Mouse (Mus musculus) neural tube, embryonic 14.5 days (tissue): Measurements from ENCODE around the gene AL732309.1. TPM values are rescaled to one million over a fixed set of nuclear protein-coding genes. Genes with fewer than 3 reads are reported as not detected.

Experiments
- ATAC-seq: fragments of 200-750 bp; cut with Nextera tagmentation; 2 replicates; pipeline ENCODE4 v1.8.0; 2017; ENCODE audit warnings: low read depth, mild to moderate bottlenecking, moderate TSS enrichment, moderate library complexity
- H3K27ac ChIP-seq: fragments of 300-500 bp; sonication (generic); 2 replicates; pipeline ENCODE4 v1.5.1; 2014; ENCODE audit warnings: low read depth, mild to moderate bottlenecking, control low read depth, low read length, moderate library complexity, mixed read lengths
- H3K27me3 ChIP-seq: fragments of 300-500 bp; sonication (generic); 2 replicates; pipeline ENCODE4 v1.6.1; 2014; ENCODE audit warnings: low read length; ENCODE audit not compliant: control insufficient read depth, insufficient read depth
- H3K36me3 ChIP-seq: fragments of 300-500 bp; sonication (generic); 2 replicates; pipeline ENCODE4 v1.6.1; 2014; ENCODE audit warnings: low read length, mixed read lengths; ENCODE audit not compliant: control insufficient read depth, insufficient read depth
- H3K4me1 ChIP-seq: fragments of 300-500 bp; sonication (generic); 2 replicates; pipeline ENCODE4 v1.6.1; 2014; ENCODE audit warnings: low read length; ENCODE audit not compliant: control insufficient read depth, insufficient read depth
- H3K4me2 ChIP-seq: fragments of 300-500 bp; sonication (generic); 2 replicates; pipeline ENCODE4 v1.6.1; 2014; ENCODE audit warnings: mild to moderate bottlenecking, low read depth, low read length, control low read depth
- H3K4me3 ChIP-seq: fragments of 300-500 bp; sonication (generic); 2 replicates; pipeline ENCODE4 v1.5.1; 2014; ENCODE audit warnings: low read depth, low read length, control low read depth, mixed read lengths
- H3K9ac ChIP-seq: fragments of 300-500 bp; sonication (generic); replicated peaks from 2 replicates; pipeline ENCODE4 v1.6.1; 2014; ENCODE audit warnings: low read depth, mild to moderate bottlenecking, control low read depth, low read length, mixed read lengths
- H3K9me3 ChIP-seq: fragments of 300-500 bp; sonication (generic); 2 replicates; pipeline ENCODE4 v1.6.1; 2016; ENCODE audit warnings: low read length; ENCODE audit not compliant: control insufficient read depth
- WGBS: fragments of 180-500 bp; shearing (Covaris S2); extraction: QIAGEN DNeasy Blood & Tissue Kit; methylation state at CpG from one replicate; pipeline ENCODE4 v1.1.7; 2014; 5-methylcytosine and 5-hydroxymethylcytosine counted together
- polyA plus RNA-seq: library from polyadenylated mRNA; unstranded; fragments of >200 nt; fragmentation: Nextera tagmentation; extraction: Ambion mirVana; gene quantifications from 2 replicates; pipeline ENCODE4 v1.2.1, GENCODE M21; 2014

Gene AL732309.1
- polyA plus RNA-seq, 1 experiment from 2014 or later: 7.1 TPM

GRCm38 (mm10) chr2:25197191-25197590 lies 49.5 kb downstream of the AL732309.1 start:
- Histone ChIP-seq H3K4me2 (no peak overlapping the region), H3K9me3 (no peaks in the 10 kb centered on the region), H3K27ac (no peak overlapping the region), H3K9ac (no peak overlapping the region), H3K27me3 (peaks cover 9% of the 10 kb centered on the region; the same call in 1 of the 2 replicates), H3K4me1 (no peaks in the 10 kb centered on the region), H3K4me3 (no peak overlapping the region), H3K36me3 (peaks cover 35% of the 10 kb centered on the region)
- 37% methylated on average over 2 of the region's 2 CpGs for WGBS
- no peak for ATAC-seq

- Histone ChIP-seq H3K4me1 (no peaks in the 10 kb centered on the region), H3K36me3 (peaks cover 28% of the 10 kb centered on the region), H3K27me3 (peaks cover 9% of the 10 kb centered on the region; the same call in 1 of the 2 replicates), H3K9ac (no peak within 1 kb of the TSS), H3K9me3 (no peaks in the 10 kb centered on the region), H3K4me2 (0 out of 2 replicates have a peak within 1 kb of the TSS, but pooled peaks have one; percentile 16), H3K4me3 (no peak within 1 kb of the TSS; the same call in 1 of the 2 replicates), H3K27ac (no peak within 1 kb of the TSS)
- 10% methylated on average over 8 of the region's 8 CpGs for WGBS
- ATAC-seq: no peak
Measured at GRCm38 (mm10) chr2:25196172-25196954, 50.3 kb downstream of the AL732309.1 start, which contains the start of gene Tor4a. Tor4a (minus strand) TSS chr2:25196886.

DNA sequence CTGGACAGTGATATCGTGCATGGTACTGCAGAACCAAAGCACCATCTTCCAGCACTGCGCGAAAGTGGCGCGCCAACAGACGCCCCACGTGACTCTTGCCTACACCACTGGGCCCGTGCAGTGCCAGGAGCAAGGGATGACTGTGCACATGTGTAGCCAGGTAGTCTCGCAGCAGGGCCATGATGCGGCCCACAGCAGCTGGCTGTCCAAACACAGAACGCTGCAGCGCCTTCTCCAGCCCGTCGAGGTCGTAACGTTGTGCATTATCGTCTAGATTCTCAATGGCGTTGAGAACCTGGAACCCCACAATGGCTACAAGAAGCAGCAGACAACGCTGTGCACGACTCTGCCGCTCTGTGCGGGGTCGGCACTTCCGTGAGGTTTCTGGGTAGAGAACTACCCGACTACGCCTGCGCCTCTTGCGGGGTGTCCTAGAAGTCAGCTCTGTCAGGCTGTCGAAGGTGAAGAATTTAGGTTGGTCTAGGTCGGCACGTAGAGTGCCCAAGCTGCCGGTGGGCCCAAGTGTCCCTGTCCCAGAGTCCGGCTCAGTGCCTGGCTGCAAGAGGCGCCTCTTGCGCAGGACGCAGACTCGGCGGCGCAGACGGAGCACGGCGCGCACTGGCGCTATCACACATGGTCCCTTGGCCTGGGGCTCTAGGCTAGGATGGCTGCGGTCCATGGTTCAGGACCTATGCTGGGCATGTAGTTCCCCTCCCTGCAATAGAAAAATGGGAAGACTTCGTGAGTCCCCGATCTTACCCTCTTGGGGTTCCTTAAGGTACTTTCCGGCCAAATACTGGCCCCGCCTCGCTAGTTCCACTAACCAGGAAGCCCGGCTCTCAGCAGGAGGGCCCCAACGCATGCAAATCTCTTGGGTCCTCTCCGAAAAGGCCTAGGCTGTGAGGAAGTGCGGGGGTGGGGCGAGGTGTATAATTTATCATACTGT lies 51.2 kb downstream of the AL732309.1 start:
- Histone ChIP-seq H3K9me3 (no peaks in the 10 kb centered on the region), H3K4me3 (no peak overlapping the region; the same call in 1 of the 2 replicates), H3K9ac (no peak overlapping the region), H3K36me3 (peaks cover 20% of the 10 kb centered on the region), H3K4me2 (0 out of 2 replicates have a peak overlapping the region, but pooled peaks have one; percentile 16), H3K4me1 (no peaks in the 10 kb centered on the region), H3K27me3 (peaks cover 9% of the 10 kb centered on the region; the same call in 1 of the 2 replicates), H3K27ac (no peak overlapping the region)
- ATAC-seq: no peak
- 23% methylated on average over 55 of the region's 55 CpGs for WGBS

Other genes starting within 250 kb of the AL732309.1 start
- 137 and 143 TPM in 2 replicates for gene Nsmf, start 192.5 kb downstream of the AL732309.1 start, polyA plus RNA-seq
- gene Entpd8, start 166.6 kb downstream of the AL732309.1 start, polyA plus RNA-seq: 0.27 TPM in 1 of 2 replicates, not detected in the other
- 0.17 TPM in 1 of 2 replicates, not detected in the other for gene Noxa1, start 151.7 kb downstream of the AL732309.1 start, polyA plus RNA-seq
- gene Nrarp, start 66.1 kb downstream of the AL732309.1 start, polyA plus RNA-seq: 10.7 and 15.1 TPM in 2 replicates
- gene Tor4a, start 50.0 kb downstream of the AL732309.1 start, polyA plus RNA-seq: 0.88 and 1.4 TPM in 2 replicates
- gene Nelfb, start 35.4 kb downstream of the AL732309.1 start, polyA plus RNA-seq: 74.7 and 86.2 TPM in 2 replicates
- not detected in 2 replicates for gene Stpg3, start 32.2 kb downstream of the AL732309.1 start, polyA plus RNA-seq
- gene Fam166a, start 28.1 kb downstream of the AL732309.1 start, polyA plus RNA-seq: 0.91 TPM in 1 of 2 replicates, not detected in the other
- gene Tubb4b, start 22.2 kb downstream of the AL732309.1 start, polyA plus RNA-seq: 361 and 387 TPM in 2 replicates
- gene Slc34a3, start 12.5 kb downstream of the AL732309.1 start, polyA plus RNA-seq: not detected in 2 replicates
- gene Rnf224, start 10.1 kb downstream of the AL732309.1 start, polyA plus RNA-seq: not detected in 2 replicates
- 147 and 191 TPM in 2 replicates for gene Rnf208, start 4.6 kb downstream of the AL732309.1 start, polyA plus RNA-seq
- gene Cysrt1, start 4.4 kb downstream of the AL732309.1 start, polyA plus RNA-seq: 0.33 and 0.45 TPM in 2 replicates
- 11.0 and 11.2 TPM in 2 replicates for gene Tmem203, start 8.6 kb upstream of the AL732309.1 start, polyA plus RNA-seq
- 11.5 and 12.3 TPM in 2 replicates for gene Tprn, start 15.8 kb upstream of the AL732309.1 start, polyA plus RNA-seq
- gene Ssna1, start 25.6 kb upstream of the AL732309.1 start, polyA plus RNA-seq: 177 and 182 TPM in 2 replicates
- 110 and 116 TPM in 2 replicates for gene Anapc2, start 25.6 kb upstream of the AL732309.1 start, polyA plus RNA-seq
- not detected in 2 replicates for gene Tmem210, start 41.3 kb upstream of the AL732309.1 start, polyA plus RNA-seq
- gene Lrrc26, start 43.1 kb upstream of the AL732309.1 start, polyA plus RNA-seq: 0.45 TPM in 1 of 2 replicates, not detected in the other
- gene Grin1, start 72.3 kb upstream of the AL732309.1 start, polyA plus RNA-seq: 60.8 and 89.4 TPM in 2 replicates
- 59.9 and 85.5 TPM in 2 replicates for gene Man1b1, start 85.5 kb upstream of the AL732309.1 start, polyA plus RNA-seq
- 23.9 and 27.1 TPM in 2 replicates for gene Dpp7, start 109.5 kb upstream of the AL732309.1 start, polyA plus RNA-seq
- gene Uap1l1, start 118.8 kb upstream of the AL732309.1 start, polyA plus RNA-seq: 4.6 and 5.2 TPM in 2 replicates
- 6.9 and 7.8 TPM in 2 replicates for gene Sapcd2, start 125.5 kb upstream of the AL732309.1 start, polyA plus RNA-seq
- 1.6 and 10.6 TPM in 2 replicates for gene Entpd2, start 149.0 kb upstream of the AL732309.1 start, polyA plus RNA-seq
- 397 and 496 TPM in 2 replicates for gene Npdc1, start 152.5 kb upstream of the AL732309.1 start, polyA plus RNA-seq
- gene Fut7, start 176.4 kb upstream of the AL732309.1 start, polyA plus RNA-seq: 0.17 and 0.23 TPM in 2 replicates
- 16.2 and 17.0 TPM in 2 replicates for gene Abca2, start 181.8 kb upstream of the AL732309.1 start, polyA plus RNA-seq
- gene Clic3, start 210.0 kb upstream of the AL732309.1 start, polyA plus RNA-seq: 1.5 and 2.4 TPM in 2 replicates
- gene Paxx, start 214.2 kb upstream of the AL732309.1 start, polyA plus RNA-seq: 94.5 and 124 TPM in 2 replicates
- gene Ptgds, start 223.2 kb upstream of the AL732309.1 start, polyA plus RNA-seq: 5.6 and 87.6 TPM in 2 replicates
- gene Lcn12, start 247.0 kb upstream of the AL732309.1 start, polyA plus RNA-seq: not detected in 2 replicates